19 mouse cellular contexts compared by ENCODE assay signal in the genomic region with DNA sequence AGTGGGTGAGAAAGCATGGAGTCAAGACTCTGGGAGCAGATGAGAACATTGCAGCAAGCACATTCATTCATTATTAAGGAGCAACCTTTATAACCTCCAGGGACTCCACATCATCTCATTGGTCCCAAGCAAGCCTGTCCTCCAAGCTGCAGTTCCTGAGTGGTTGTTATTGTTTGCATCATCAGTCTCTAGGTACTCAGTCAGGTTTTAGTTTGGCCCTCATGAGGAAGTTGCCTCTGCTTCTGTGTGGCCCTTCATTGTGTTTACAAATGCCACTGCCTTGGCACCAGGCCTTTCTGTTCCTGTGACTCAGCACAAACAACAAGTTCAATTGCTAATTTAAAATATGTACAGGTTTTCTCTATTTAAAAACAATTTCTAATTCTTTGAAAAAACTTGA.
DNase-seq lines count a peak whose midpoint lies in the region; TF ChIP-seq lines count a peak whose summit lies in the region.
"Had no signal": no experiment of that assay in that cellular context is flagged by ENCODE, and none has a peak within 500 bp of the region (broad histone marks: within the 10 kb centered on the region; RNA-seq: fewer than 3 reads in every experiment).

No protein-coding gene starts in this region.

- no peak for TF ChIP-seq POLR2A in lung, adult 2 months (IDR thresholded peaks at IDR 0.05; ENCODE audit: borderline replicate concordance, extremely low read depth, low read depth, low read length)

- H3K9ac ChIP-seq in ES-E14 (ENCODE audit: insufficient read depth, low read depth, low read length, poor library complexity, severe bottlenecking), result no peak overlapping the region
- H3K9ac ChIP-seq: embryonic facial prominence, embryonic 13.5 days; forebrain, embryonic 12.5 days; heart, embryonic 12.5 days; hindbrain, embryonic 15.5 days had no signal

- in situ Hi-C loops in ES-E14 (cut with MboI; ENCODE audit: low sequenced_read_pairs in 2 of 2, unreplicated experiment in 2 of 2), result no loop called here

- peak; percentile 4 to 16 for DNase-seq in lung, adult 18-20 months
- no peak for DNase-seq in lung, adult 2 months
- DNase-seq in 416B (ENCODE audit: low read depth) (peak; percentile 72), ES-E14 (ENCODE audit: low read depth, low spot score) (no peak), R1 (ENCODE audit: low read depth, low spot score) (peak; percentile 32)
- DNase-seq in natural killer cell, adult 2 months (ENCODE audit: low spot score in 2 of 2), result no peak
- DNase-seq in thymus, postnatal 4 days, result no peak
- DNase-seq in ovary, postnatal 14 days (ENCODE audit: low spot score), result no peak
- DNase-seq: adrenal gland, postnatal 14 days; cerebellum, adult 11-12 months; cerebellum, adult 9-10 months; cerebellum, postnatal 25 days; gastrocnemius, adult 2 months; gastrocnemius, postnatal 25 days had no signal

- H3K27ac ChIP-seq in ES-E14 (ENCODE audit: insufficient read depth, low read depth, low read length, poor library complexity, severe bottlenecking), result no peak overlapping the region
- H3K27ac ChIP-seq: embryonic facial prominence, embryonic 13.5 days; forebrain, embryonic 12.5 days; gastrocnemius, adult 2 months; hindbrain, embryonic 10.5 days; hindbrain, embryonic 15.5 days had no signal

- no peaks in the 10 kb centered on the region for H3K36me3 ChIP-seq in ES-E14 (ENCODE audit: control insufficient read depth, insufficient read depth, low read length, poor library complexity, severe bottlenecking)
- H3K36me3 ChIP-seq: embryonic facial prominence, embryonic 13.5 days; forebrain, embryonic 12.5 days; heart, embryonic 12.5 days; hindbrain, embryonic 10.5 days; hindbrain, embryonic 15.5 days had no signal

- H3K4me1 ChIP-seq in lung, adult 2 months (ENCODE audit: control insufficient read depth, insufficient read depth, low read length), result no peaks in the 10 kb centered on the region
- no peaks in the 10 kb centered on the region for H3K4me1 ChIP-seq in ES-E14 (ENCODE audit: control insufficient read depth in 2 of 2, insufficient read depth in 2 of 2, low read length in 2 of 2, poor library complexity in 1 of 2)
- H3K4me1 ChIP-seq: embryonic facial prominence, embryonic 13.5 days; forebrain, embryonic 12.5 days; heart, embryonic 12.5 days; hindbrain, embryonic 10.5 days; hindbrain, embryonic 15.5 days had no signal

- H3K9me3 ChIP-seq in ES-E14 (ENCODE audit: control insufficient read depth, insufficient read depth, low read depth, low read length), result no peaks in the 10 kb centered on the region
- H3K9me3 ChIP-seq: embryonic facial prominence, embryonic 13.5 days; forebrain, embryonic 12.5 days; heart, embryonic 12.5 days; hindbrain, embryonic 10.5 days; hindbrain, embryonic 15.5 days had no signal

- no peak overlapping the region for H3K4me3 ChIP-seq in lung, adult 2 months (replicated peaks; ENCODE audit: extremely low read depth, low read depth, low read length)
- H3K4me3 ChIP-seq in ES-E14 (ENCODE audit: insufficient read depth in 1 of 2, low read depth in 1 of 2, low read length in 2 of 2, poor library complexity in 1 of 2, severe bottlenecking in 1 of 2), result no peak overlapping the region
- H3K4me3 ChIP-seq: embryonic facial prominence, embryonic 13.5 days; forebrain, embryonic 12.5 days; gastrocnemius, adult 2 months; heart, embryonic 12.5 days; hindbrain, embryonic 10.5 days; hindbrain, embryonic 15.5 days had no signal

- no peak for TF ChIP-seq CTCF in lung, adult 2 months (IDR thresholded peaks at IDR 0.05; ENCODE audit: insufficient read depth, low read length)

TF ChIP-seq in ES-E14, 5 proteins besides CTCF, POLR2A, EP300 and RAD21:
- peak; percentile 49; the same call in 1 of the 2 replicates for TF ChIP-seq CHD2 (IDR thresholded peaks at IDR 0.05; ENCODE audit: low read depth, low read length)
- no peak for TF ChIP-seq ZNF384 (IDR thresholded peaks at IDR 0.05; ENCODE audit: low read depth, low read length)

Comparison
In these comparisons a context has a peak if more than half of its experiments do, and no peak if none do; other contexts are left out.
1. DNase-seq: peak in lung, adult 18-20 months (2 of 2), 416B (single experiment) and R1 (single experiment); none in lung, adult 2 months (single experiment), ES-E14 (single experiment), natural killer cell, adult 2 months (0 of 2), thymus, postnatal 4 days (single experiment) and ovary, postnatal 14 days (single experiment).